Mouse (Mus musculus): Measurements from ENCODE around the gene Prkag2. TPM values are rescaled to one million over a fixed set of nuclear protein-coding genes. Genes with fewer than 3 reads are reported as not detected.

The Prkag2 gene
- polyA plus RNA-seq, 1 experiment from 2014 or later, result 109 TPM

DNA sequence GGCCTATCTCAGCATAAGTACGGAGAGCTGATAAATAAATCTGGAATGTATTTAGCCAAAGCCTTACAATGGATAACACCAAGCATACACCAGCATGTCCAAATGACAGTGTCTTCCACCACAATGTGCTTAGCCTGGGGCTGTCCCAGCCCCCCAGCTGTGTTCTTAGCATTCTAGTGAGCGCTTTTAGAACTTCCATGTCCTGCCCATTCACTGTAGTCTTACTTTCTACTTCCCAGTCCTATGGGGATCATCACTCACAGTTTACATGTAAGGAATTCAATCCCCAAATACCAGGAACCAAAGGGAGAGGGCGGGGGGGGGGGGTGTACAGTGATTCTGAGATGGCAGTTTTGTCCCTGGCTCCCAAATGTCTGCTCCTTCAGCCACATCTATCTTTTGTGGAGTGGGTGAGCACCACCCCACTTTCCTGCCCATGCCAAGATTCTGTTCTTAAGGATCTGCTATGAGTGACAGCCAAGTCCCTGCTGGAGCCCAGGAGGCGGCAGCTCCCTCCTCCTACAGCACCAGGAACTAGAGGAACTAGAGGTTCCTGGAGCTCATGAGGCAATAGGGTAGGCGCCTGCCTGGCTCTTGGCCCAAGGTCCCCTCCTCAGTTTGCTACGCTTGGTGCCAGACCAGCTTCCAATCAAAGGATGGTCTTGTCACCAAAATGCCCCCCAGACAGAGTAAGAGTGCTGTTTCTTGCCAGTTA, 11.0 kb downstream of the Prkag2 start:
- 72% methylated on average over 6 of the region's 6 CpGs for WGBS
- H3K9ac ChIP-seq (replicated peaks; ENCODE audit: low read depth, low read length), result no peak overlapping the region
- H3K27ac ChIP-seq (ENCODE audit: low read length), result no peak overlapping the region
- no peak overlapping the region for H3K4me2 ChIP-seq (ENCODE audit: low read length)
- peaks cover 5% of the 10 kb centered on the region; the same call in 1 of the 2 replicates for H3K4me1 ChIP-seq (replicated peaks; ENCODE audit: control insufficient read depth, insufficient read depth, low read length)
- no peak overlapping the region for H3K4me3 ChIP-seq (replicated peaks; ENCODE audit: low read length)
- ATAC-seq, result no peak
- no peaks in the 10 kb centered on the region for H3K9me3 ChIP-seq (ENCODE audit: control insufficient read depth, low read length)
- no peaks in the 10 kb centered on the region for H3K36me3 ChIP-seq (ENCODE audit: control insufficient read depth, insufficient read depth)
- no peaks in the 10 kb centered on the region for H3K27me3 ChIP-seq (replicated peaks; ENCODE audit: control insufficient read depth, insufficient read depth, low read length)

DNA sequence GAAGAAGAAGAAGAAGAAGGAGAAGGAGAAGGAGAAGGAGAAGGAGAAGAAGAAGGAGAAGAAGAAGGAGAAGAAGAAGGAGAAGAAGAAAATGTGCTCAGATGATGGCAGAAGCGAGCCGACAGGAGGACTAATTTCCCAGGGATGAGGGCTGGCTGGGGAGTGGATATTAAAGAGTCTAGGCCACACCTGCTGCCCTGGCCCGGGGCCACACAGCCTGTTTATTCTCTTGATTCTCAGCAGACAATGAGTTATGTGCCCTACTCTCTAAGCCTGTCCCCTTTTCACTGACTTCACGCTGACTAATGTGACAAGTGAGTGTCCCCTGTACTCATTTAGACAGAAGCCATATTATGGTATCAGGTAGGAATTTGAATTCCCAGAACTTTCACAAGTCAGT, 11.8 kb downstream of the Prkag2 start:
- peaks cover 5% of the 10 kb centered on the region; the same call in 1 of the 2 replicates for H3K4me1 ChIP-seq (replicated peaks; ENCODE audit: control insufficient read depth, insufficient read depth, low read length)
- H3K9me3 ChIP-seq (ENCODE audit: control insufficient read depth, low read length), result no peaks in the 10 kb centered on the region
- WGBS, result 70% methylated on average over 4 of the region's 4 CpGs
- H3K4me3 ChIP-seq (replicated peaks; ENCODE audit: low read length), result no peak overlapping the region
- H3K4me2 ChIP-seq (ENCODE audit: low read length), result no peak overlapping the region
- no peaks in the 10 kb centered on the region for H3K36me3 ChIP-seq (ENCODE audit: control insufficient read depth, insufficient read depth)
- H3K27me3 ChIP-seq (replicated peaks; ENCODE audit: control insufficient read depth, insufficient read depth, low read length), result no peaks in the 10 kb centered on the region
- no peak for ATAC-seq
- no peak overlapping the region for H3K9ac ChIP-seq (replicated peaks; ENCODE audit: low read depth, low read length)
- no peak overlapping the region for H3K27ac ChIP-seq (ENCODE audit: low read length)

DNA sequence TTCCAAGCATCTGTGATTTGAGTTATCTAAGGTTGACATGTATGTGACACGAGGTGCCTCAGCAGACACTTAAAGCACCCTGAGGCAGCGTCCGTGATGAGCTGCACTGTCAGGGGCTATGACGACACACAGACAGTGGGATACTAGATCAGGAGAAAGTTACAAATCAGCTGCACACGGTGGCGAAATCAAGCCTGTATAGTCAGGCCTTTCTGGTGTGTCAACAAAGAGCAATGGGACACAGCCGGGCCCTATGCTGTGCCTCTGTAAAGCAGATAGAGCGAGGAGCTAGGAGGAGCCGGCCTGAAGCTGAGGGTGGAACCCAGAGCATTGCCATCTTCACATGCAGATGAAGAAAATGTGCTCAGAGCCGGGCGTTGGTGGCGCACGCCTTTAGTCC, 12.3 kb downstream of the Prkag2 start:
- Histone ChIP-seq H3K4me1 (replicated peaks; ENCODE audit: control insufficient read depth, insufficient read depth, low read length) (peaks cover 5% of the 10 kb centered on the region; the same call in 1 of the 2 replicates), H3K4me2 (ENCODE audit: low read length) (no peak overlapping the region), H3K27me3 (replicated peaks; ENCODE audit: control insufficient read depth, insufficient read depth, low read length) (no peaks in the 10 kb centered on the region), H3K9me3 (ENCODE audit: control insufficient read depth, low read length) (no peaks in the 10 kb centered on the region), H3K4me3 (replicated peaks; ENCODE audit: low read length) (no peak overlapping the region), H3K36me3 (ENCODE audit: control insufficient read depth, insufficient read depth) (no peaks in the 10 kb centered on the region), H3K9ac (replicated peaks; ENCODE audit: low read depth, low read length) (no peak overlapping the region), H3K27ac (ENCODE audit: low read length) (no peak overlapping the region)
- no peak for ATAC-seq
- WGBS, result 89% methylated on average over 13 of the region's 13 CpGs

DNA sequence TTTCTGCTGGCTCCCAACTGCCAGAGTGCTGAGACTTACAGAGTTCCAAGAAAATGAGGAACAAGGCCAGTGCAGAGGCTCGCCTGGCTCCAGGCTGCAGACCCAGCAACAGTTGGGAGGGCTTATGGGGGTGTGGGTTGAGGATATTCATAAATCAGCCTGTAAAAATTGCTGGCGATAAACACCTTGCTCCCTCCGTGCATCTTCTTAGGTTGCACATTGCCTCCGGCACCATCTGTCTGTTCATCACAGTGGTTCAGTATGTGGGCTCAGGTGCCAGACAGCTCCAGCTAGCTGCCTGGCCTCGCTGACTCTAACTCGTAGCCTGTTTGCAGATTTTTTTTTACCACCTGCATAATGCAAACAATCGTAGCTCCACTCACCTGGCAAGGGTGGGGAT, 13.4 kb downstream of the Prkag2 start:
- no peaks in the 10 kb centered on the region for H3K9me3 ChIP-seq (ENCODE audit: control insufficient read depth, low read length)
- H3K27me3 ChIP-seq (replicated peaks; ENCODE audit: control insufficient read depth, insufficient read depth, low read length), result no peaks in the 10 kb centered on the region
- WGBS, result 61% methylated on average over 7 of the region's 7 CpGs
- H3K4me3 ChIP-seq (replicated peaks; ENCODE audit: low read length), result no peak overlapping the region
- H3K4me2 ChIP-seq (ENCODE audit: low read length), result no peak overlapping the region
- no peak overlapping the region for H3K27ac ChIP-seq (ENCODE audit: low read length)
- H3K9ac ChIP-seq (replicated peaks; ENCODE audit: low read depth, low read length), result no peak overlapping the region
- peak; percentile 38; the same call in 1 of the 2 replicates for ATAC-seq
- peaks cover 5% of the 10 kb centered on the region; the same call in 1 of the 2 replicates for H3K4me1 ChIP-seq (replicated peaks; ENCODE audit: control insufficient read depth, insufficient read depth, low read length)
- H3K36me3 ChIP-seq (ENCODE audit: control insufficient read depth, insufficient read depth), result no peaks in the 10 kb centered on the region

DNA sequence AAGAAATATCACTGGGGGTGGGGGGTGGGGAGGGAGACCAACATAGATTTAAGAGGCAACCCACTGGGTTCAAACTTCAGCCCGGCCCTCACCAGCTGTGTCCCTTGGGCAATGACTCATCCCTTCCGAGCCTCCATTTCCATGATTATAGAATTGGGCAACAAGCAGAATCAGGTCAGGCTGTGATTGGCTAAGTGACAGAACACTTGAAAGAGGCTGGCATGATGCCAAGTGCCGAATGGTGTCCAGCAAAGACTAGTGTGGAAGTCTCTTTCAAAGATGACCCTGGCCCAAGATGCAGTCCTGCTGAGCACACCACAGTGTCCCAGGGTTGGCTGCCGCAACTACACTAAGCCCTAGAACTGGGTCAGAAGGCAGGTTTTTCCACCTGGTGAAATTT, 14.2 kb downstream of the Prkag2 start:
- Histone ChIP-seq H3K27ac (ENCODE audit: low read length) (no peak overlapping the region), H3K27me3 (replicated peaks; ENCODE audit: control insufficient read depth, insufficient read depth, low read length) (no peaks in the 10 kb centered on the region), H3K4me3 (replicated peaks; ENCODE audit: low read length) (no peak overlapping the region), H3K4me2 (ENCODE audit: low read length) (no peak overlapping the region), H3K4me1 (replicated peaks; ENCODE audit: control insufficient read depth, insufficient read depth, low read length) (peaks cover 5% of the 10 kb centered on the region; the same call in 1 of the 2 replicates), H3K36me3 (ENCODE audit: control insufficient read depth, insufficient read depth) (no peaks in the 10 kb centered on the region), H3K9me3 (ENCODE audit: control insufficient read depth, low read length) (no peaks in the 10 kb centered on the region), H3K9ac (replicated peaks; ENCODE audit: low read depth, low read length) (no peak overlapping the region)
- no peak for ATAC-seq
- 28% methylated on average over 4 of the region's 4 CpGs for WGBS

DNA sequence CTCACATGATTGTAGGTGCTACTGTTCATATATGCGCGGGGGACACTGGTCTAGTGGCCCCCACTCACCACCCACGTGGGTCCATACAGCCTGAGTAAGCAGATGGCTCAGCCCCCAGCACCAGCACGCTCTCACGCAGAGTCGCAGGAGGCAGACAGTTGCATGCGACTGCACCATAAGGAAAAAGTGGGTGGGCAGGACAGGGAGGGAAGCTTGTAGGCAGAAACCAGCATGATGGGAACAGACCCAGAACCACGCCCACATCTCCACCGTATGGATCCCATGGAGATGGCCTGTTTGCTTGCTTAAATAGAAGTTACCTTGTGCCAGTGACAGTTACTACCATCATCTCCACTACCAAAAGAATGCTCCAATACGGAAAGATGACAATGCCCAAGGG, 15.3 kb downstream of the Prkag2 start:
- Histone ChIP-seq H3K4me1 (replicated peaks; ENCODE audit: control insufficient read depth, insufficient read depth, low read length) (peaks cover 5% of the 10 kb centered on the region; the same call in 1 of the 2 replicates), H3K27me3 (replicated peaks; ENCODE audit: control insufficient read depth, insufficient read depth, low read length) (no peaks in the 10 kb centered on the region), H3K27ac (ENCODE audit: low read length) (no peak overlapping the region), H3K9ac (replicated peaks; ENCODE audit: low read depth, low read length) (no peak overlapping the region), H3K4me3 (replicated peaks; ENCODE audit: low read length) (no peak overlapping the region), H3K4me2 (ENCODE audit: low read length) (no peak overlapping the region), H3K9me3 (ENCODE audit: control insufficient read depth, low read length) (no peaks in the 10 kb centered on the region), H3K36me3 (ENCODE audit: control insufficient read depth, insufficient read depth) (no peaks in the 10 kb centered on the region)
- ATAC-seq, result peak; percentile 43; the same call in 1 of the 2 replicates
- WGBS, result 76% methylated on average over 10 of the region's 10 CpGs

DNA sequence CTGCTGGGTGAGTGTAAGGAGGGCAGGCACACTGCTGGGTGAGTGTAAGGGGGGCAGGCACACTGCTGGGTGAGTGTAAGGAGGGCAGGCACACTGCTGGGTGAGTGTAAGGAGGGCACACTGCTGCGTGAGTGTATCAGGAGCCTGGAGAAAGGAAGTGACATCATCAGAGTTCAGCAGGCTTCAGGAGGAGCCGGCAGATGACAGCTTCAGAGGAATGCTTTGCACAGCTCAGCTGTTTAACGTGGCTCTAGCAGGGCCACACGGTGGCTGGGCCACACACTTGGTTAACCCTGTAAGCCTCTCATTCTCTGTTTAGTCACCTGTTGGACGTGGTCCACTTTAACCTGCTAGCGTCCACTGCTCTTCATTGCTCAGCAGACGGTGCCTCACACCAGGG, 16.6 kb downstream of the Prkag2 start:
- Histone ChIP-seq H3K4me2 (ENCODE audit: low read length) (no peak overlapping the region), H3K4me1 (replicated peaks; ENCODE audit: control insufficient read depth, insufficient read depth, low read length) (peaks cover 5% of the 10 kb centered on the region; the same call in 1 of the 2 replicates), H3K27ac (ENCODE audit: low read length) (no peak overlapping the region), H3K27me3 (replicated peaks; ENCODE audit: control insufficient read depth, insufficient read depth, low read length) (no peaks in the 10 kb centered on the region), H3K9me3 (ENCODE audit: control insufficient read depth, low read length) (no peaks in the 10 kb centered on the region), H3K36me3 (ENCODE audit: control insufficient read depth, insufficient read depth) (no peaks in the 10 kb centered on the region), H3K9ac (replicated peaks; ENCODE audit: low read depth, low read length) (no peak overlapping the region), H3K4me3 (replicated peaks; ENCODE audit: low read length) (no peak overlapping the region)
- ATAC-seq, result no peak
- 45% methylated on average over 7 of the region's 7 CpGs for WGBS

DNA sequence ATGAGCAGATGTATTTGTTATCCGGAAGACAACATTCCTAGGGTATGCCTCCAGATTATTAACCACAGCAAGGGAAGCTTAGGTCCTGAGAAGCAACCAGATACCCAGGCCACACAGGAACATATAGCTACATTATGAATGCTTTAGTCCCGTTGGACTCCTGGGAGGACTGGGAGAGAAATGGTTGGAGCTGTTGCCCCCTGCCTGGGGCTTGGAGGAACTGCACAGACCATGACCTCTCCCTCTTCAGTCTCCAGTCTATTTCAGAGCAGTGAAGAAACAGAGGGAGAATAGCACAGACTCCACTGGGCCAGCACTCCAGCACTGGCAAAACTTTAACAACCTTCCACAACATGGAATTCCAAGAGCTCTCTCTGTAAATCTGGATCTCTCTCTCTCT, 17.9 kb downstream of the Prkag2 start:
- 51% methylated on average over 2 of the region's 2 CpGs for WGBS
- Histone ChIP-seq H3K27ac (ENCODE audit: low read length) (no peak overlapping the region), H3K9me3 (ENCODE audit: control insufficient read depth, low read length) (no peaks in the 10 kb centered on the region), H3K27me3 (replicated peaks; ENCODE audit: control insufficient read depth, insufficient read depth, low read length) (no peaks in the 10 kb centered on the region), H3K9ac (replicated peaks; ENCODE audit: low read depth, low read length) (no peak overlapping the region), H3K4me1 (replicated peaks; ENCODE audit: control insufficient read depth, insufficient read depth, low read length) (peaks cover 5% of the 10 kb centered on the region; the same call in 1 of the 2 replicates), H3K4me3 (replicated peaks; ENCODE audit: low read length) (no peak overlapping the region), H3K36me3 (ENCODE audit: control insufficient read depth, insufficient read depth) (no peaks in the 10 kb centered on the region), H3K4me2 (ENCODE audit: low read length) (no peak overlapping the region)
- no peak for ATAC-seq

DNA sequence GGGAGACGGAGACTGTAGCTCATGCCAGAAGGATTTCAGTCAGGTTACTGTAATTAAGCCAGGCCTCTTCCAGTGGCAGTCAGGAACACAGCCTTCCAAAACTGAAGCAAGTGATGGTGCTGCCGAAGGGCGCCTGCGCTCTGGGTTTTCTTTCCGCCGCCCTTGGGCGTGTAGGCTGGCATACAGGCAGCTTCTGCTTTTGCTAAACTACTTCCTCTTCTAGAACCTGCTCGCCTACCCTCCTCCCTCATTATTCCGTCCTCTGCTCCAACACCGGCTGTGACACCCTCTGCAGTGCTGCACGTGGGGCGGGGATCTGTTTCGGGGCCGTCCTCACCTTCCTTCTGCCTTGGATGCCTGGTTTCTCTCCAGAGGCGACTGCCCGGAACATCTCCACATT, 18.9 kb downstream of the Prkag2 start:
- Histone ChIP-seq H3K9me3 (ENCODE audit: control insufficient read depth, low read length) (no peaks in the 10 kb centered on the region), H3K27ac (ENCODE audit: low read length) (no peak overlapping the region), H3K4me2 (ENCODE audit: low read length) (no peak overlapping the region), H3K27me3 (replicated peaks; ENCODE audit: control insufficient read depth, insufficient read depth, low read length) (no peaks in the 10 kb centered on the region), H3K4me1 (replicated peaks; ENCODE audit: control insufficient read depth, insufficient read depth, low read length) (peaks cover 5% of the 10 kb centered on the region; the same call in 1 of the 2 replicates), H3K9ac (replicated peaks; ENCODE audit: low read depth, low read length) (no peak overlapping the region), H3K4me3 (replicated peaks; ENCODE audit: low read length) (no peak overlapping the region), H3K36me3 (ENCODE audit: control insufficient read depth, insufficient read depth) (no peaks in the 10 kb centered on the region)
- WGBS, result 82% methylated on average over 16 of the region's 16 CpGs
- no peak for ATAC-seq

All from forebrain, embryonic 16.5 days (tissue).